Mouse (Mus musculus): ENCODE measurements around the gene Slc4a10. TPM values are rescaled to one million over a fixed set of nuclear protein-coding genes. Genes with fewer than 3 reads are reported as not detected.

Gene Slc4a10
- polyA plus RNA-seq, 1 experiment from 2014 or later: not detected

GRCm38 (mm10) chr2:62147636-62148035, 101.4 kb downstream of the Slc4a10 start:
- WGBS: 78% methylated on average over 3 of the region's 3 CpGs
- Histone ChIP-seq H3K27ac (no peak overlapping the region), H3K4me1 (no peaks in the 10 kb centered on the region)

DNA sequence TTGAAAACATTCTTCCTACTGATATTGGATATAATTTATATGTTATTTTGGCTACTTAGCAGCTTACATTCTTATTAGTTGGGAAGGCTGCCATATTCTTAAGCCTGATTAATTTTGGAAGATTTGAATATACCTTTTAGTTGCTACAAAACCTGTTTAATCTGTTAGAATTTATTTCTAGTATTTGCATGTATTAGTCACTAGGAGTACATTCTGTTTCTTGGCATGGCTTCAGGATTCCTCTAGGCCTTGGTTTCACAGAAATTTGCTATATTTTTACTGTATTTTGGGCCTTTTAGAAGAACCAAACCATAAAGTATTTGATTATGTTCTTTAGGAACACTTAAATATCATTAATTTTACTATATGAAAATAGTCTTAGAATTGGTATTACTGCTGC, 103.2 kb downstream of the Slc4a10 start:
- Histone ChIP-seq H3K4me1 (no peaks in the 10 kb centered on the region), H3K27ac (no peak overlapping the region), H3K4me3 (no peak overlapping the region), H3K9me3 (replicated peaks) (no peaks in the 10 kb centered on the region), H3K36me3 (no peaks in the 10 kb centered on the region), H3K27me3 (ENCODE audit: low read depth, poor library complexity, severe bottlenecking) (no peaks in the 10 kb centered on the region)
- DNase-seq (ENCODE audit: low spot score): no peak

More at GRCm38 (mm10) chr2:62147636-62148035, 101.4 kb downstream of the Slc4a10 start:
- Histone ChIP-seq H3K9me3 (replicated peaks) (no peaks in the 10 kb centered on the region), H3K27me3 (ENCODE audit: low read depth, poor library complexity, severe bottlenecking) (no peaks in the 10 kb centered on the region), H3K36me3 (no peaks in the 10 kb centered on the region), H3K4me3 (no peak overlapping the region)
- DNase-seq (ENCODE audit: low spot score): no peak

DNA sequence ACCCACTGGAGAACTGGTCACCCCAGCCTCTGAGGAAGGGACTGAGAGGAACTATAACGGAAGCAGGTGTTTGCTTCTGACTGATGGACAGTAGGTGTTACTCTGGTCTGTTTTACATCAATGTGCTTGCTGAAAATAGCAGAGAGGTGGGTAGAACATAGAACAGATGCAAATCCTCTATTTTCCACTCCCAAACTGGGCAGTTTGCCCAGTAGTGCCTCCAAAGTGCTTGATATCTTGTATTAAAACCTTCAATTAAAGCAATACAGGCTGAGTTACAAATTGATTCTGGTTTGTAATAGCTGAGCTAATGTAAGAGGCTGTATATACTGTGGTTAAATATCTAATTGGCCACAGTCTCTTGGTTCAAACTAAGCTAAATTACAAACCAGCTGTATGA, 104.6 kb downstream of the Slc4a10 start:
- H3K4me3 ChIP-seq: no peak overlapping the region
- H3K27me3 ChIP-seq (ENCODE audit: low read depth, poor library complexity, severe bottlenecking): no peaks in the 10 kb centered on the region
- H3K36me3 ChIP-seq: no peaks in the 10 kb centered on the region
- no peaks in the 10 kb centered on the region for H3K9me3 ChIP-seq (replicated peaks)
- H3K27ac ChIP-seq: no peak overlapping the region
- 83% methylated on average over 1 of the region's 1 CpGs for WGBS
- no peaks in the 10 kb centered on the region for H3K4me1 ChIP-seq
- DNase-seq (ENCODE audit: low spot score): no peak

- Histone ChIP-seq H3K27me3 (ENCODE audit: low read depth, poor library complexity, severe bottlenecking) (no peaks in the 10 kb centered on the region), H3K4me3 (no peak overlapping the region), H3K36me3 (no peaks in the 10 kb centered on the region), H3K9me3 (replicated peaks) (no peaks in the 10 kb centered on the region), H3K4me1 (no peaks in the 10 kb centered on the region), H3K27ac (no peak overlapping the region)
- DNase-seq (ENCODE audit: low spot score): no peak
Measured at GRCm38 (mm10) chr2:62210109-62210508, 163.8 kb downstream of the Slc4a10 start.

- Histone ChIP-seq H3K27me3 (ENCODE audit: low read depth, poor library complexity, severe bottlenecking) (no peaks in the 10 kb centered on the region), H3K36me3 (no peaks in the 10 kb centered on the region), H3K4me1 (no peaks in the 10 kb centered on the region), H3K9me3 (replicated peaks) (no peaks in the 10 kb centered on the region), H3K4me3 (no peak overlapping the region), H3K27ac (no peak overlapping the region)
- 92% methylated on average over 5 of the region's 5 CpGs for WGBS
- no peak for DNase-seq (ENCODE audit: low spot score)
Measured at GRCm38 (mm10) chr2:62211106-62211505, 164.8 kb downstream of the Slc4a10 start.

DNA sequence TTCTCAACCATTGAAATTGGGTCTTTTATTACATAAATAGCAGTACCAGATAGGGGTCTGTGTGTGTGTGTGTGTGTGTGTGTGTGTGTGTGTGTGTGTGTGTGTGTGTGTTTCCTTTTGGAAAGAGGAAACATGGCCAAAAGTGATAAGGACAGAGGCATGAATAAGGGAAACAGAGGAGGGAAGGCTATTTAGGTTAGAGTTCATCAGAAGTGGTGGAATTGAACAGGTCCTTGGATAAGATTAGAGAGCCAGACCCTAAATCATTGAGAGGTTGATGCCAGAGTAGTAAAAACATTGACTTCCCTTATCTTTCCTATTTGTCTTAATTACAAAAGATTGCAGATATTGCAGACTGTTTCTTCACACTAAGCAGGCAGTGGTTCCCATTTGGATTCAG, 181.3 kb downstream of the Slc4a10 start:
- Histone ChIP-seq H3K27me3 (ENCODE audit: low read depth, poor library complexity, severe bottlenecking) (no peaks in the 10 kb centered on the region), H3K9me3 (replicated peaks) (no peaks in the 10 kb centered on the region), H3K4me3 (no peak overlapping the region), H3K36me3 (no peaks in the 10 kb centered on the region), H3K27ac (no peak overlapping the region), H3K4me1 (no peaks in the 10 kb centered on the region)
- DNase-seq (ENCODE audit: low spot score): no peak

DNA sequence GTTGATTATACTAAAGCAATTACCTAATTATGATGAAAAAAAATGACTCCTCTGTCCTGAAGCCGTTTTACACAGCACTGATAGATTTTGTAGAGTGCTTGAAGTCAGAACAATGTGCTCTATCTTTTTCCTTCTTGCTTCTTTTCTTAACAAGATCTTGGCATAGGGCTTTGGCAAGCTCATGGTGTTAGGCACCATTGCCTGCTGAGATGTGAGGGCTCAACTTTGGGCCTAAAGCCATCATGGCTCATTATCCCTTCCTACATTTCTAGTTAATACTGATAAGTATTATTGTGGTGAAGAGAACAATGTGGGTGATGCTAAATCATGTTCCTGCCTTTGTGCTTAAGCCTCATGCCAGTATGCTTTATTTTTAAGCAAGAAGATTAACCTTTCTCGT, 185.0 kb downstream of the Slc4a10 start:
- no peaks in the 10 kb centered on the region for H3K36me3 ChIP-seq
- H3K27me3 ChIP-seq (ENCODE audit: low read depth, poor library complexity, severe bottlenecking): no peaks in the 10 kb centered on the region
- H3K4me1 ChIP-seq: no peaks in the 10 kb centered on the region
- H3K4me3 ChIP-seq: no peak overlapping the region
- no peaks in the 10 kb centered on the region for H3K9me3 ChIP-seq (replicated peaks)
- 84% methylated on average over 2 of the region's 2 CpGs for WGBS
- H3K27ac ChIP-seq: no peak overlapping the region
- no peak for DNase-seq (ENCODE audit: low spot score)

GRCm38 (mm10) chr2:62244167-62244566, 197.9 kb downstream of the Slc4a10 start:
- Histone ChIP-seq H3K27ac (no peak overlapping the region), H3K4me3 (no peak overlapping the region), H3K9me3 (replicated peaks) (no peaks in the 10 kb centered on the region), H3K27me3 (ENCODE audit: low read depth, poor library complexity, severe bottlenecking) (no peaks in the 10 kb centered on the region), H3K36me3 (no peaks in the 10 kb centered on the region), H3K4me1 (no peaks in the 10 kb centered on the region)
- DNase-seq (ENCODE audit: low spot score): no peak
- 75% methylated on average over 4 of the region's 4 CpGs for WGBS

GRCm38 (mm10) chr2:62268467-62268866, 222.2 kb downstream of the Slc4a10 start:
- Histone ChIP-seq H3K4me1 (no peaks in the 10 kb centered on the region), H3K27me3 (ENCODE audit: low read depth, poor library complexity, severe bottlenecking) (no peaks in the 10 kb centered on the region), H3K4me3 (no peak overlapping the region), H3K36me3 (no peaks in the 10 kb centered on the region), H3K27ac (no peak overlapping the region), H3K9me3 (replicated peaks) (no peaks in the 10 kb centered on the region)
- 96% methylated on average over 9 of the region's 9 CpGs for WGBS
- no peak for DNase-seq (ENCODE audit: low spot score)

DNA sequence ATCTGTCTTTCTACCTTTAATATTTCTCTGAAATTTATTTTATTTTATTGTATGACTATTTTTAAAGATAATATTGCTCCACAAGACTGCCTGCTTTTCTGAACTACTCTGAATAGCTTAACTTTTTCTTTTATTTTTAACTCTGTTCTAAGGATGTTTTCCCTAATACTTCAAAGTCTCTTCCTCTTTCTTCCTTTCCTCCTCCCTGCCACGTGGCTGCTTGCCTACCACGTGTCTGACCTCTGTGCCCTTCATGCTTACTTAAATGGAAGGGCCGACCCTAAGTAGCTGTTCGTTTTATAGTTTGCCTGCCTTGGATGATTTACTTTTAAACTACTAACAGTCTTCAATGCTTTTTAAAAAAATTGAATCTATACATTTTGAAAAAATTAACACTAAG, 225.6 kb downstream of the Slc4a10 start:
- 60% methylated on average over 4 of the region's 4 CpGs for WGBS
- DNase-seq (ENCODE audit: low spot score): no peak
- no peaks in the 10 kb centered on the region for H3K4me1 ChIP-seq
- H3K27ac ChIP-seq: no peak overlapping the region
- no peaks in the 10 kb centered on the region for H3K27me3 ChIP-seq (ENCODE audit: low read depth, poor library complexity, severe bottlenecking)
- no peaks in the 10 kb centered on the region for H3K9me3 ChIP-seq (replicated peaks)
- H3K36me3 ChIP-seq: no peaks in the 10 kb centered on the region
- no peak overlapping the region for H3K4me3 ChIP-seq

DNA sequence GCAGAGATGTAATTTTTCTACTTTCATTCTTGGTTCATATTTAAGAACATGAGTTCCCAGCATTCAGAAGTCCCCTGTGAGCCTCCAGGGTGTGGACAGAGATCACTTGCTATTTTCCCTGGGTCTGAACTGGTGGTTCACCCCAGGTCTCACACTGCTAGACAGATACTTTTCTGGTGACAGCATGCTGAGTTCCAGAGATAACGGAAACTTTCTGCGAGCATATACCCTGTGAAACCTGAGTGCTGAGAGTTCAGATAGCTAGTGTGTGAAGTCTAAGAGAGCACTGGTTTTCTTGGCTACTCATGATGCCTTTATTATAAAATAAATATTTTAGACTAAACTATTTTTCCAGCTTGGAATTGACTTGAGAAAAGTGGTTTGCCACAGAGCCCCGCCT, 232.5 kb downstream of the Slc4a10 start:
- Histone ChIP-seq H3K9me3 (replicated peaks) (no peaks in the 10 kb centered on the region), H3K4me1 (no peaks in the 10 kb centered on the region), H3K27me3 (ENCODE audit: low read depth, poor library complexity, severe bottlenecking) (no peaks in the 10 kb centered on the region), H3K4me3 (no peak overlapping the region), H3K27ac (no peak overlapping the region), H3K36me3 (no peaks in the 10 kb centered on the region)
- DNase-seq (ENCODE audit: low spot score): no peak
- WGBS: 81% methylated on average over 3 of the region's 3 CpGs

GRCm38 (mm10) chr2:62279777-62280176, 233.5 kb downstream of the Slc4a10 start:
- Histone ChIP-seq H3K4me3 (no peak overlapping the region), H3K9me3 (replicated peaks) (no peaks in the 10 kb centered on the region), H3K36me3 (no peaks in the 10 kb centered on the region), H3K27ac (no peak overlapping the region), H3K27me3 (ENCODE audit: low read depth, poor library complexity, severe bottlenecking) (no peaks in the 10 kb centered on the region), H3K4me1 (no peaks in the 10 kb centered on the region)
- WGBS: 85% methylated on average over 7 of the region's 7 CpGs
- no peak for DNase-seq (ENCODE audit: low spot score)

DNA sequence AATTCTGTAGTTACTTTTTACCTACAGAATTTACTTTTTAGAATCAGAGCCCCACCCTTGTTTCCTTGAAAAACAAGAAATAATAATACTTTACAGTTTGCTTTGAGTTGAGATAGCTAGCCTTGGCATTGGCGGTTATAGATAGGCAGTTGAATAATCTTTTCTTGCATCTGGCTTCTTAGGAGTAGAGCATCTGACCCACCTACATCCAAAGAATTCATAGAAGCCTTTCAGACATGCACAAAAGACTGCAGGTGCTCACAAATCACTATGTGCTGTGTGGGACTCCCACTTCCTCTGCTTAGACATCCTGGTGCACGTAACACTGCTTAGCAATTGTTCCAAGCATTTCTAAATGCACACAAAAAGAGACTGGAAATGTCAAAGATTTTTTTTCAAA, 238.8 kb downstream of the Slc4a10 start:
- 90% methylated on average over 2 of the region's 2 CpGs for WGBS

DNA sequence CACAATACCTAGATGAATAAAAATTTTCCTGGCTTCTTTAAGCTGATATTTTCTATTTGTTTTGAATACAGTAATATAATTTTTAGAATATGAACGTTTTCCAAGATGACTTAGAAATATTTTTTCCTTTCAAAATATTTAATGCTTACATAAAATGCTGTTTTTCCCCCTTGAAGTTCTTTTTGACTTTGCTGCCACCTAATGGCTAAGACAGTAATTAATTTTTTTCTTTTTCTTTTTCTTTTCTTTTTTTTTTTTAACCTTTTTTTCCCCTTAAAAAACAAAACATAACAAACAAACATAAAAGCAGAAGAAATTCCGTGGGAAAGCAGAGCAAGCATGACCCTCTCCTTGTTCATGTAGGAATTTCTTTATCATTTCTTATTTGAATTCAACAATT, 239.6 kb downstream of the Slc4a10 start:
- H3K9me3 ChIP-seq (replicated peaks): no peaks in the 10 kb centered on the region
- WGBS: 4% methylated on average over 2 of the region's 2 CpGs
- no peaks in the 10 kb centered on the region for H3K36me3 ChIP-seq
- H3K27ac ChIP-seq: no peak overlapping the region
- no peaks in the 10 kb centered on the region for H3K27me3 ChIP-seq (ENCODE audit: low read depth, poor library complexity, severe bottlenecking)
- no peak overlapping the region for H3K4me3 ChIP-seq
- H3K4me1 ChIP-seq: no peaks in the 10 kb centered on the region
- DNase-seq (ENCODE audit: low spot score): no peak

More for the DNA sequence above, 238.8 kb downstream of the Slc4a10 start:
- Histone ChIP-seq H3K27ac (no peak overlapping the region), H3K36me3 (no peaks in the 10 kb centered on the region), H3K27me3 (ENCODE audit: low read depth, poor library complexity, severe bottlenecking) (no peaks in the 10 kb centered on the region), H3K9me3 (replicated peaks) (no peaks in the 10 kb centered on the region), H3K4me3 (no peak overlapping the region), H3K4me1 (no peaks in the 10 kb centered on the region)
- no peak for DNase-seq (ENCODE audit: low spot score)
